Mouse (Mus musculus) midbrain, embryonic 13.5 days (tissue): ENCODE measurements around the gene Kntc1. TPM values are rescaled to one million over a fixed set of nuclear protein-coding genes. Genes with fewer than 3 reads are reported as not detected.
A peak's percentile ranks its signal among the peaks of the same experiment; 100 is the strongest.
"Not testable (repeated sequence)": the region's sequence is repeated elsewhere in the genome, so short reads cannot be mapped to it uniquely, and the experiment has no call there.

Experiments
- ATAC-seq: fragments of 200-750 bp; cut with Nextera tagmentation; 2 replicates; pipeline ENCODE4 v1.8.0; 2017; ENCODE audit warnings: mild to moderate bottlenecking, moderate TSS enrichment, moderate library complexity
- H3K27ac ChIP-seq: fragments of 300-500 bp; sonication (generic); 2 replicates; pipeline ENCODE4 v1.5.1; 2015; ENCODE audit warnings: inconsistent platforms, mild to moderate bottlenecking, moderate library complexity
- H3K27me3 ChIP-seq: fragments of 300-500 bp; sonication (generic); 2 replicates; pipeline ENCODE4 v1.6.1; 2015; ENCODE audit warnings: mild to moderate bottlenecking, inconsistent platforms
- H3K36me3 ChIP-seq: fragments of 300-500 bp; sonication (generic); 2 replicates; pipeline ENCODE4 v1.6.1; 2015; ENCODE audit warnings: mild to moderate bottlenecking, inconsistent platforms
- H3K4me1 ChIP-seq: fragments of 300-500 bp; sonication (generic); replicated peaks from 2 replicates; pipeline ENCODE4 v1.6.1; 2015; ENCODE audit warnings: inconsistent platforms
- H3K4me2 ChIP-seq: fragments of 300-500 bp; sonication (generic); replicated peaks from 2 replicates; pipeline ENCODE4 v1.6.1; 2015; ENCODE audit warnings: moderate library complexity, mild to moderate bottlenecking, inconsistent platforms
- H3K4me3 ChIP-seq: fragments of 300-500 bp; sonication (generic); replicated peaks from 2 replicates; pipeline ENCODE4 v1.5.1; 2015; ENCODE audit warnings: mild to moderate bottlenecking, inconsistent platforms
- H3K9ac ChIP-seq: fragments of 300-500 bp; sonication (generic); replicated peaks from 2 replicates; pipeline ENCODE4 v1.6.1; 2015; ENCODE audit warnings: mild to moderate bottlenecking, inconsistent platforms
- H3K9me3 ChIP-seq: fragments of 300-500 bp; sonication (generic); 2 replicates; pipeline ENCODE4 v1.6.1; 2016; ENCODE audit warnings: mild to moderate bottlenecking, inconsistent platforms
- WGBS: fragments of 180-500 bp; shearing (Covaris S2); methylation state at CpG from one replicate; pipeline ENCODE4 v1.1.7; 2015; 5-methylcytosine and 5-hydroxymethylcytosine counted together
- polyA plus RNA-seq: library from polyadenylated mRNA; unstranded; fragments of >200 nt; fragmentation: Nextera tagmentation; extraction: Ambion mirVana; gene quantifications from 2 replicates; pipeline ENCODE4 v1.2.1, GENCODE M21; 2015

The Kntc1 gene
- polyA plus RNA-seq, 1 experiment from 2014 or later: 14.8 TPM

- peaks cover 21% of the 10 kb centered on the region for H3K36me3 ChIP-seq
- 23% methylated on average over 7 of the region's 7 CpGs for WGBS
- H3K4me1 ChIP-seq: peaks cover 36% of the 10 kb centered on the region
- peak overlapping the region; percentile 79 for H3K9ac ChIP-seq
- peak overlapping the region; percentile 78 for H3K4me2 ChIP-seq
- no peak overlapping the region for H3K27ac ChIP-seq
- H3K9me3 ChIP-seq: no peaks in the 10 kb centered on the region
- H3K4me3 ChIP-seq: peak overlapping the region; percentile 83
- ATAC-seq: no peak
- no peaks in the 10 kb centered on the region for H3K27me3 ChIP-seq
These were observed 1.9 kb upstream of the Kntc1 start for GRCm38 (mm10) chr5:123747604-123748003.

DNA sequence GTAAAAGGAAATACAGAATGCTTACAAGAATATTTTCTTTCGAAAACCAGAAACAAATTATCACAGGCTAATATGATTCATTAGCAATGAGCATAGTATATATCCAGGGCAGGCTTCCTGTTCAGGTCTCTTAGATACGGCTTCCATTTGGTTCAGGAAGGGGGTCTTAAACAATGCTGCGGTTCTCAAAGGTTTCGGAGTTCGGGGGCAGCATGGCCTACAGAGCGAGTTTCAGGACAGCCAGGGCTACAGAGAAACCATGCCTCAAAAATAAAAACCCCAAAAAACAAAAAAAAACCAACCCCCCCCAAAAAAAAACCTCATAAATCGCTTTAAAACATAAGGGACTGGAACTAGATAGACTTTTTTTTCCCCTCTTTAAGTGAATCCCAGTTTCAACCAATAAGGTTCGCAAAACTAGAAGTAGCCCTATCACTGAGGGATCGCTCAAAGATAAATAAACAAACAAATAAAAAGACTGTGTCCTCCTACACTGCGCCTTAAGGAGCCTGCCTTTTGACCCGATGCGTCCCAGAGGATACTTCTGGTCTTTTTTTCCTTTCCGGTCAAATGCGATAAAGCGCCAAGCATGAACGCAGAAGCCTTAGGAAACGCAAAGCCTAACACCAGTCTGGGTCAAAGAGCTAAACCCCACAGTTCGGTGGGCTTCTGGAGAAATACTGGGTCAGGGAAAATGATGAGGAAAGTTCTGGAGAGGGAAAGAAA is 1.0 kb upstream of the Kntc1 start:
- H3K9me3 ChIP-seq: no peaks in the 10 kb centered on the region
- WGBS: 2% methylated on average over 18 of the region's 18 CpGs
- peak overlapping the region; percentile 79 for H3K9ac ChIP-seq
- H3K27ac ChIP-seq: peak overlapping the region; percentile 98
- peak; percentile 13 for ATAC-seq
- no peaks in the 10 kb centered on the region for H3K27me3 ChIP-seq
- H3K4me3 ChIP-seq: peak overlapping the region; percentile 83
- peak overlapping the region; percentile 78 for H3K4me2 ChIP-seq
- H3K4me1 ChIP-seq: peaks cover 36% of the 10 kb centered on the region
- peaks cover 13% of the 10 kb centered on the region for H3K36me3 ChIP-seq

GRCm38 (mm10) chr5:123765506-123765905 is 16.0 kb downstream of the Kntc1 start:
- 95% methylated on average over 11 of the region's 11 CpGs for WGBS
- Histone ChIP-seq H3K4me1 (no peaks in the 10 kb centered on the region), H3K4me3 (no peak overlapping the region), H3K4me2 (no peak overlapping the region), H3K27ac (no peak overlapping the region), H3K27me3 (no peaks in the 10 kb centered on the region), H3K9me3 (no peaks in the 10 kb centered on the region), H3K9ac (no peak overlapping the region), H3K36me3 (peaks cover 28% of the 10 kb centered on the region)
- no peak for ATAC-seq

DNA sequence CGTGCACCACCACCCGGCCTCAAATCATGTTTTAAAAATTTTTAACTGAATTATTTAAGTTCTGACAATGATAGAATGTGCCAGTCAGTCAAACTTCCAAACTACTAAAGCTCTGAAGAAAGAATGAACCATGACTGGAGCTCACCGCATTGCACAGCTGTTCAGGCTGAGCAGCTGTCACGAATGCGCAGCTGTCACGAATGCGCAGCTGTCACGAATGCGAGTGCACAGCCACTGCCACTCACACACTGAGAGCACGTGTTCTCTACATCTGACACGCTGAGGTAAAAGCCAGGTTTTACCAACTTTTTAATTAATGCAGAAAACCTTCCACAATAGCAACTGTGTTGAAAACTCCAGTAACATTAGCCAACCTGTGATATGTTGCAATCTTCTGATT is 16.9 kb downstream of the Kntc1 start:
- not testable (repeated sequence) for H3K27me3 ChIP-seq, H3K27ac ChIP-seq, H3K4me2 ChIP-seq, H3K9ac ChIP-seq, H3K4me3 ChIP-seq, ATAC-seq, H3K9me3 ChIP-seq, H3K4me1 ChIP-seq
- H3K36me3 ChIP-seq: peaks cover 33% of the 10 kb centered on the region
- WGBS: 92% methylated on average over 11 of the region's 11 CpGs

DNA sequence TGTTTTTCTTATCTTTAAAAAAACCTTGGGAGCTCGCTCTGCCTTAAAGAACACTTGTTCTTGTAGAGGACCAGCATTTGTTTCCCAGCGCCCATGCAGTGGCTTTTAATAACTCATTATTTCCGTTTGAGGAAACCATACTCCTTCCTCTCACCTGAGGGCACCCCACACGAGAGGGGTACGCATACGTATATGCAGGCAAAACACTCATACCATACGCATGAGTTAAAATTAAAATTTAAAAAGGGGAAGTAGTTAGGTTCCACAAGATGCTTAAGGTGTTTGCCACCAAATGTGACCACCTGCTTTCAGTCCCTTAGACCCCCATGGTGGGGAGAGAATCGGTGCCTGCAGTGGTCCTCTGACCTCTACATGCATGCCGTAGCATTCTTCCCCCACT is 23.9 kb downstream of the Kntc1 start:
- ATAC-seq: no peak
- Histone ChIP-seq H3K9ac (no peak overlapping the region), H3K27me3 (no peaks in the 10 kb centered on the region), H3K4me2 (no peak overlapping the region), H3K36me3 (peaks cover 29% of the 10 kb centered on the region), H3K4me3 (no peak overlapping the region), H3K27ac (no peak overlapping the region), H3K4me1 (no peaks in the 10 kb centered on the region), H3K9me3 (no peaks in the 10 kb centered on the region)
- WGBS: 96% methylated on average over 9 of the region's 9 CpGs

DNA sequence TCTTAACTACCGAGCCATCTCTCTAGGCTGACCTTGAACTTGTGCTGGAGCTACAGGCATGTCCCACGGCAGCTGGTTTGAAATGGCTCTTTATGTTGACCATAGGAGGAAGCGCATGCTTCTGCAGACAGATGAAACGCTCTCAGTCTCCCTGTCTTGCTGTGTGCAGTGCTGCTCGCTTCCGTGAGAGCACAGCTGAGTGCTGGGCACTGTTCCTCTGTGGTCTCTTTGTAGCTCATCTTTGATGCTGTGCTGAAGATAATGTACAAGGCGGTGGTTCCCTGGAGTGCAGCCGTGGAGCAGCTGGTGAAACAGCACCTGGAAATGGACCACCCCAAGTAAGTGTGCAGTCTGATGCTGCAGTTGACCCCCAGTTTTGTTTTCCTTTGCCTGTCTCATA is 31.2 kb downstream of the Kntc1 start:
- Histone ChIP-seq H3K9me3 (no peaks in the 10 kb centered on the region), H3K4me1 (no peaks in the 10 kb centered on the region), H3K4me2 (no peak overlapping the region), H3K9ac (no peak overlapping the region), H3K27ac (no peak overlapping the region), H3K36me3 (peaks cover 48% of the 10 kb centered on the region), H3K4me3 (no peak overlapping the region), H3K27me3 (no peaks in the 10 kb centered on the region)
- no peak for ATAC-seq
- WGBS: 93% methylated on average over 8 of the region's 8 CpGs

DNA sequence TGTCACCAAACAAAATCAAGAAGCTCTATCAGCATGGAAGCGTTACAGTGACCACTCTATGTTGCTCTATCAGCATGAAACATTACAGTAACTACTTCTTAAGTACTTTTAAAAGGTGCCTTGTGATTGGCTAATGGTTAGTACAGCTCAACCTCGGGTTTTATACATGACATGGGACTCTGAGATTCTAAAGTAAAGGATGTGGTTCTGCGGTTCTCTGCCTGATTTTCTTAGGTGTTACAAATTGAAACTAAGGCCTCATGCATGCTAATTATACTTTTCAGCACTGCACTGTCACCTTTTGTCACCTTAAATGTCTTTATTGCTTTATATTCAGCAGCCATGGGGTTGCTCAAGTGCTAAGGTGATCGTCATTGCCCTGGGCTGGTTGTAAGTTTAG is 32.3 kb downstream of the Kntc1 start:
- Histone ChIP-seq H3K9ac (no peak overlapping the region), H3K4me3 (no peak overlapping the region), H3K9me3 (no peaks in the 10 kb centered on the region), H3K27me3 (no peaks in the 10 kb centered on the region), H3K27ac (no peak overlapping the region), H3K4me2 (no peak overlapping the region), H3K4me1 (no peaks in the 10 kb centered on the region), H3K36me3 (peaks cover 56% of the 10 kb centered on the region)
- 97% methylated on average over 4 of the region's 4 CpGs for WGBS
- no peak for ATAC-seq

DNA sequence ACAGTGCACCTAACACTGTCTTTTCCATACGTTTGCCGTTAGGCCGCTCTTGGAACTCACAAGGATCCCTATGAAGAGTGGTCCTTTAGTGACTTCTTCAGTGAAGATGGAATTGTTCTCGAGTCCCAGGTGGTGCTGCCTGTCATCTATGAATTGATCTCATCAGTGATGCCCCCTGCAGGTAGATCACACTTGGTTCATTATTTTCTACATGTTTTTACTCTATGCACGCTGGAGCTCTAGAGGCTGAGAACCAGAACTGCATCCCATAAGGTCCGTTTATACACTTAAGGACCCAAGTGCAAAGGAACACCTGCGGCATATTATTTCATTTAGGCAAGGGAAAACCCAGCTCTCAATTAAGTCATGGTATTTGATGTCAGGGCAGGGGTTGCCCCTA is 39.5 kb downstream of the Kntc1 start:
- Histone ChIP-seq H3K27me3 (no peaks in the 10 kb centered on the region), H3K4me1 (no peaks in the 10 kb centered on the region), H3K36me3 (peaks cover 74% of the 10 kb centered on the region), H3K9ac (no peak overlapping the region), H3K9me3 (no peaks in the 10 kb centered on the region), H3K4me3 (no peak overlapping the region), H3K4me2 (no peak overlapping the region), H3K27ac (no peak overlapping the region)
- no peak for ATAC-seq
- WGBS: 92% methylated on average over 7 of the region's 7 CpGs

- Histone ChIP-seq H3K9ac (no peak overlapping the region), H3K4me3 (no peak overlapping the region), H3K27me3 (no peaks in the 10 kb centered on the region), H3K4me2 (no peak overlapping the region), H3K4me1 (no peaks in the 10 kb centered on the region), H3K27ac (no peak overlapping the region), H3K9me3 (no peaks in the 10 kb centered on the region), H3K36me3 (peaks cover 75% of the 10 kb centered on the region)
- WGBS: 85% methylated on average over 2 of the region's 2 CpGs
- no peak for ATAC-seq
These were observed 43.6 kb downstream of the Kntc1 start for GRCm38 (mm10) chr5:123793081-123793480.

GRCm38 (mm10) chr5:123806334-123806733 is 56.8 kb downstream of the Kntc1 start:
- Histone ChIP-seq H3K9ac (no peak overlapping the region), H3K4me1 (no peaks in the 10 kb centered on the region), H3K4me3 (no peak overlapping the region), H3K27ac (no peak overlapping the region), H3K36me3 (peaks cover 25% of the 10 kb centered on the region), H3K9me3 (no peaks in the 10 kb centered on the region), H3K4me2 (no peak overlapping the region), H3K27me3 (no peaks in the 10 kb centered on the region)
- no peak for ATAC-seq
- 96% methylated on average over 11 of the region's 11 CpGs for WGBS

DNA sequence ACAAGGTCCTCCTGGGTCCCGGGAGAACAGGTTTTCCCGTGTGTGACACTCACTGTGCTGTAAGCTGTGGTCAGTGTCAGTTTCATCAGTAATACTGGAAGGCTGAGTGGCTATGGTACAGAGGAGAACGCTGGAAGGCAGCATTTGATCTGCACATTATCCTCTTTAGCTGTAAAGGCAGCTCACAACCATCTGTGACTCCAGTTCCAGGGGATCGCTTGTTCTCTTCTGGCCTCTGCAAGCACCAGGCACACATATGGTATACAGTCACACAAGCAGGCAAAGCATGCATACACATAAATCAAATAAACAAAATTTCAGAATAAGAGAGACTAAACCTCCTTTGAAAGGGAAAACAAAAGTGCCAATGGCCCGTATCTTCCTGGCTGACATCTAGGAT is 59.0 kb downstream of the Kntc1 start:
- ATAC-seq: no peak
- H3K27me3 ChIP-seq: no peaks in the 10 kb centered on the region
- H3K4me1 ChIP-seq: no peaks in the 10 kb centered on the region
- no peak overlapping the region for H3K27ac ChIP-seq
- no peaks in the 10 kb centered on the region for H3K9me3 ChIP-seq
- no peak overlapping the region for H3K4me2 ChIP-seq
- H3K36me3 ChIP-seq: peaks cover 3% of the 10 kb centered on the region
- no peak overlapping the region for H3K9ac ChIP-seq
- no peak overlapping the region for H3K4me3 ChIP-seq
- 94% methylated on average over 5 of the region's 5 CpGs for WGBS

GRCm38 (mm10) chr5:123809156-123809555 is 59.6 kb downstream of the Kntc1 start:
- no peaks in the 10 kb centered on the region for H3K9me3 ChIP-seq
- H3K27me3 ChIP-seq: no peaks in the 10 kb centered on the region
- 92% methylated on average over 13 of the region's 13 CpGs for whole genome bisulfite sequencing
- H3K4me1 ChIP-seq: no peaks in the 10 kb centered on the region
- ATAC-seq: no peak
- no peak overlapping the region for H3K4me2 ChIP-seq
- H3K9ac ChIP-seq: no peak overlapping the region
- H3K36me3 ChIP-seq: peaks cover under 1% of the 10 kb centered on the region
- no peak overlapping the region for H3K4me3 ChIP-seq
- no peak overlapping the region for H3K27ac ChIP-seq

GRCm38 (mm10) chr5:123816891-123817290 is 67.4 kb downstream of the Kntc1 start:
- Histone ChIP-seq H3K27me3 (no peaks in the 10 kb centered on the region), H3K9ac (no peak overlapping the region), H3K4me3 (no peak overlapping the region), H3K4me1 (no peaks in the 10 kb centered on the region), H3K36me3 (peaks cover 18% of the 10 kb centered on the region), H3K9me3 (no peaks in the 10 kb centered on the region), H3K4me2 (no peak overlapping the region), H3K27ac (no peak overlapping the region)
- WGBS: 85% methylated on average over 7 of the region's 7 CpGs
- ATAC-seq: no peak
